Mouse (Mus musculus): ENCODE measurements around the gene 2810021J22Rik. TPM values are rescaled to one million over a fixed set of nuclear protein-coding genes. Genes with fewer than 3 reads are reported as not detected.

Gene 2810021J22Rik
- polyA plus RNA-seq, 1 experiment = 1.0 TPM

DNA sequence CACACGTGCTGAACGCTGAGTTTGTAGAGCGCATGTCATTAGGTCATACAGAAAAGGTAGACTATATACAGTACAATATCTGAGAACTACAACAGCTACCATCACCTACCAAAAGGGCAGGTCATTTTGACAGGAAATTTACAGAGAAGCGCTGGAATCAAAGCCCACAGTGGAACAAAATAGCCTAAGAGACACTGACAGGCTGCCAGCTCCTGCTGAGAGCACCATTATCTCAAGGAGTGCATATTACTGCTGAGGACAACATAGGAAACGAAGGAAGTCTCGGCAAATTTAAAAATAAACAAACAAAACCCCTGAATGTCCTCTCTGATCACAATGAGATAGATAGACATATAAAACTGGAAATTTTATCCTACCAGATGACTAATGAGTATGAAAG lies 30.5 kb downstream of the 2810021J22Rik start:
- WGBS = 84% methylated on average over 6 of the region's 6 CpGs
- Histone ChIP-seq H3K4me3 (ENCODE audit: low read depth, low read length) (no peak overlapping the region), H3K36me3 (ENCODE audit: control insufficient read depth, insufficient read depth, low read length) (peaks cover 26% of the 10 kb centered on the region), H3K27ac (ENCODE audit: insufficient read depth, low read depth, low read length) (no peak overlapping the region), H3K4me1 (ENCODE audit: control insufficient read depth, insufficient read depth, insufficient read length, low read length) (no peaks in the 10 kb centered on the region; the same call in 1 of the 2 replicates), H3K27me3 (ENCODE audit: control insufficient read depth, insufficient read depth, low read length) (no peaks in the 10 kb centered on the region)
- TF ChIP-seq CTCF (IDR thresholded peaks at IDR 0.05; ENCODE audit: extremely low read depth, insufficient read length, insufficient replicate concordance, low read depth, low read length) (no peak), POLR2A (IDR thresholded peaks at IDR 0.05; ENCODE audit: low read depth, low read length) (no peak)

DNA sequence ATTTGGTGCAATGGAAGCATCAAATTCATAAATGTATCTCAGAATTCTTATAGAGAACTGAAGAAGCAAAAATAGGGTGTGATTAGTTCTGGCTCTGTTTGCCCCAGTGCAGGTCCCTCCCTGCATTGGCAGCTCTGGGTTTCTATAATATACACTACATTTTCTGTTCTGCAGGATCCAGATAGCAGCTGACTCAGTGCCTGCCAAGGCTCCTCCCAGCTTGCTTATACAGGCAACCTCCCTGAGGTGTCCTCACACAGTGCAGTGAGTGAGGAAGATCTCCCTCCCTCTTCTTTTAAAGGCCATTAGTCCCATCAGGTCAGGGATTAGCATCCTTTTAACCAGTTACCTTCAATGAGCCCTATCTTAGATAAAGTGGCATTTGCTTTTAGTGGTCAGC lies 34.1 kb downstream of the 2810021J22Rik start:
- Histone ChIP-seq H3K36me3 (ENCODE audit: control insufficient read depth, insufficient read depth, low read length) (peaks cover 17% of the 10 kb centered on the region), H3K27me3 (ENCODE audit: control insufficient read depth, insufficient read depth, low read length) (no peaks in the 10 kb centered on the region), H3K4me3 (ENCODE audit: low read depth, low read length) (no peak overlapping the region), H3K27ac (ENCODE audit: insufficient read depth, low read depth, low read length) (no peak overlapping the region), H3K4me1 (ENCODE audit: control insufficient read depth, insufficient read depth, insufficient read length, low read length) (peaks cover 2% of the 10 kb centered on the region)
- no peak for TF ChIP-seq POLR2A (IDR thresholded peaks at IDR 0.05; ENCODE audit: low read depth, low read length)
- no peak for TF ChIP-seq CTCF (IDR thresholded peaks at IDR 0.05; ENCODE audit: extremely low read depth, insufficient read length, insufficient replicate concordance, low read depth, low read length)

DNA sequence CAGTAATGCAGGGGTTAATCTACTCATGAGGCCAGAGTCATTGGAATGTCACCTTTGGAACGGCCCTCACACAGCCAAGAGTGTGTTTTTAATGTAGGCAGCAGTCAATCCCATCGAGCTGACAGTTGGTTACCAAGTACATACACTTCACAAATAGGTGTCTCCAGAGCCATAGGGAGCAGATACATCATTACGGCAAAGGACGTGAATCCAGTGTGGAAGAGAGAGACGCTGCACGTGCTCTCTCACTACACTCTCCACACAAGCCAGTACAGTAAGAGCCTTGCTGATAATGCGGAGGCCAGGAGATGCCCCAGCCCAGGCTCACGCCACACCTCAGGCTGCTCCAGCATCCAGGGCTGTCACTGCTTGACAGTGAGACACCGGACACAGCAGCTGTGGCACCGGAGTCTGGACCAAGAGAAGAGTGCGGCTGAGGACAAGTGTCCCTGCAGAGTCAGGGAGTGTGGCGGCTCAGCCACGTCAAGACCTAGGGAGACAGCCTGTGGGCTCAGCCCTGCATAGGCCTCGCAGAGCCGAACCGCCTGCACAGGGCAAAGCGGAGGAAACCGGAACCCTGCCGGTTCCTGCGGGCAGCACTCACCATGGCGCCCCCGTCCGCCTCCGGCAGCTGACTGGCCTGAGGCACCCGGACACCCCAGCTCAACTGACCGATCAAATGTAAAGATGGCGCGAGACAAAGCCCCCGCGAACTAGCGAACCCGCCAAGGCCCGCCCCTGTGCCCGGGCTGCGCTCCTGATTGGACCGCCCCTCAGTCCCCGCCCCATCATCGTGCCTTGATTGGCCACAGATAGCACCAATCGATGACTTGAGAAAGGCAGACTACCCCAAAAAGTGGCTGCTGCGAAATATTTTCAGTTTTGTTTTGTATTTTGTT lies 36.7 kb downstream of the 2810021J22Rik start, which contains the start of gene Zfp39:
TSS of gene Zfp39 (minus strand) at position 715 of the 899 bp plus-strand sequence.
- under 1% methylated on average over 40 of the region's 40 CpGs for WGBS
- TF ChIP-seq CTCF (IDR thresholded peaks at IDR 0.05; ENCODE audit: extremely low read depth, insufficient read length, insufficient replicate concordance, low read depth, low read length) (no peak), POLR2A (IDR thresholded peaks at IDR 0.05; ENCODE audit: low read depth, low read length) (no peak; the same call in 1 of the 2 replicates)
- peaks cover 8% of the 10 kb centered on the region for H3K36me3 ChIP-seq (ENCODE audit: control insufficient read depth, insufficient read depth, low read length)

DNA sequence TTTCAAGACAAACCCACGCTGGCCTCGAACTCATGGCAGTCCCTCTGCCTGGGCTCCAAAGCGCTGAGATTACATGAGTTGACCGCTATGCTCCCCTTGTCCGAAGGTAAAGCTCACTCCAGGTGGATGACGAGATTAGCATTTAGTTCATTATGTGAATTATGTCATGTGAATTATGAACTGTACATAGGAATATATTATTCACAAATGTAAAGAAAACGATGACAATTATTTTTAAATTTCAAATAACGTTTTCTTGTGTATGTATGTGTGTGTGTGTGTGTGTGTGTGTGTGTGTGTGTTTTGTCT lies 37.3 kb downstream of the 2810021J22Rik start:
- WGBS = 0% methylated on average over 8 of the region's 8 CpGs
- TF ChIP-seq POLR2A (IDR thresholded peaks at IDR 0.05; ENCODE audit: low read depth, low read length) = no peak
- TF ChIP-seq CTCF (IDR thresholded peaks at IDR 0.05; ENCODE audit: extremely low read depth, insufficient read length, insufficient replicate concordance, low read depth, low read length) = no peak
- Histone ChIP-seq H3K4me3 (ENCODE audit: low read depth, low read length) (peak overlapping the region; percentile 83), H3K27ac (ENCODE audit: insufficient read depth, low read depth, low read length) (peak overlapping the region; percentile 36; the same call in 1 of the 2 replicates), H3K4me1 (ENCODE audit: control insufficient read depth, insufficient read depth, insufficient read length, low read length) (peaks cover 2% of the 10 kb centered on the region), H3K27me3 (ENCODE audit: control insufficient read depth, insufficient read depth, low read length) (no peaks in the 10 kb centered on the region), H3K36me3 (ENCODE audit: control insufficient read depth, insufficient read depth, low read length) (peaks cover 5% of the 10 kb centered on the region; the same call in 1 of the 2 replicates)

More for the DNA sequence above, 36.7 kb downstream of the 2810021J22Rik start, which contains the start of gene Zfp39:
- no peaks in the 10 kb centered on the region for H3K27me3 ChIP-seq (ENCODE audit: control insufficient read depth, insufficient read depth, low read length)
- H3K4me3 ChIP-seq (ENCODE audit: low read depth, low read length) = peak within 1 kb of the TSS; percentile 83
- H3K4me1 ChIP-seq (ENCODE audit: control insufficient read depth, insufficient read depth, insufficient read length, low read length) = peaks cover 2% of the 10 kb centered on the region
- peak within 1 kb of the TSS; percentile 39 for H3K27ac ChIP-seq (ENCODE audit: insufficient read depth, low read depth, low read length)

DNA sequence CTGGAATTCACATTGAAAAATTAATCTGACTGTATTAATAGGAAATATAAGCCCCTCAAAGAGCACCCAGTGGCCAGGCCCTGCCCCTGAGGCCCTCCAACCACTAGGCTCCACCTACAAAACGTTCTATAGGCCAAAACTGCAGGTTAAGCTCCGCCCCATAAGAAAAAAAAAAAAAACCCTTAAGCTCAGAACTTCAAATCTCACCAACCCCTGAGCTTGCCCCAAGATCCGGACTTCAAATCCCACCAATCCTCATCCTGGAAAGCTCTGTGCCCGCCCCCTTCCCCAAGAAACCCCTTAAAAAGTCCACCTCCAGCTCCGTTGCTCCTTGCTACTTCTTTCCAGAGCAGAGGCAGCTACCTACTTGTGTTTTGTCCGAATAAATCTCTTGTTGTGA lies 37.8 kb downstream of the 2810021J22Rik start:
- Histone ChIP-seq H3K27ac (ENCODE audit: insufficient read depth, low read depth, low read length) (no peak overlapping the region), H3K36me3 (ENCODE audit: control insufficient read depth, insufficient read depth, low read length) (peaks cover 5% of the 10 kb centered on the region; the same call in 1 of the 2 replicates), H3K4me3 (ENCODE audit: low read depth, low read length) (no peak overlapping the region), H3K27me3 (ENCODE audit: control insufficient read depth, insufficient read depth, low read length) (no peaks in the 10 kb centered on the region), H3K4me1 (ENCODE audit: control insufficient read depth, insufficient read depth, insufficient read length, low read length) (peaks cover 2% of the 10 kb centered on the region)
- 62% methylated on average over 6 of the region's 6 CpGs for WGBS
- TF ChIP-seq CTCF (IDR thresholded peaks at IDR 0.05; ENCODE audit: extremely low read depth, insufficient read length, insufficient replicate concordance, low read depth, low read length) = no peak
- no peak for TF ChIP-seq POLR2A (IDR thresholded peaks at IDR 0.05; ENCODE audit: low read depth, low read length)

DNA sequence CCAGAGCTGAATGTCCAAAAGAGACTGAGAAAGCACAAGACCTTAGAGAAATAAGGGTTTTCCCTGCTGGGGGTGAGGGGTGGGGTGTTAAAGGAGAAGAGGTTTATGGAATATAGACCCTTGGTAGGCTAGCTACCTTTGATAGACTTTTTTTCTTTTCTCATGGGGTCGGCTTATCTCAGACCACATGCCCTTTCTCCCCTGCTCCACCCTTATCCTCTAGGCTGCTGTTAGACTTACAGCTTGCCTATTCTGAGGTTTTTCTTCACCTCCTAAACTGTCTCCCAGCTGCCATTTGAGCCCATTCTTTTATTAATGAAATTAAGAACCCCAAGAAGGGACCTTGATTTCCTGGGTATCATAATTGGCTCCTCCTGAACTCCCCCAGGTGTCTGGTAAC lies 46.8 kb downstream of the 2810021J22Rik start:
- no peaks in the 10 kb centered on the region for H3K36me3 ChIP-seq (ENCODE audit: control insufficient read depth, insufficient read depth, low read length)

DNA sequence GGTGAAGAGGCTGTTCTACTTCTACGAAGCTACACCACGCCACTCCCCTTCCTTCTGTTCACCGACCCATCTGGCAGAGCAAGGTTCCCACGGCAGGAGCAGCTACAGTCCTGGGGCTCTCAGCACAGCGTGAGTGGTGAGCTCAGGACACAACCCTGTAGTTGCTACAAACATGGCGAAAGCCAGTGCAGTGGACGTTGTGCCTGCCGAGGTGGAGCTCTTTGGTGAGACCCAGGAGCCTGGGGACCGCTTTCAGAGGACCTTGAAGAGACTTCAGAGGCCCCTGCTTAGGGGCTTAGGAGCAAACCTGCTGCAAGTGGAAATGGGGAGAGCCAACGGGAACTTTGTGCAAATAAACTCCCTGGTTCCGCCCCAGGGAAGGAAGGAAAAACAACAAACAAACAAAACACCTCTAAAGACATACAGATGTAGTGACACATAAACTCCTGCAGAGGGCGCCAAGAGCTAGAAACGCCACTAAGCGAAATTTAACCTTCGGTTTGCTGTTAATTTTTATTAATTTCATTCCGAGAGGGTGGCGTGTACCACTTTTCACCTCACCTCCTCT lies 47.5 kb downstream of the 2810021J22Rik start:
- Histone ChIP-seq H3K27me3 (ENCODE audit: control insufficient read depth, insufficient read depth, low read length) (no peaks in the 10 kb centered on the region), H3K36me3 (ENCODE audit: control insufficient read depth, insufficient read depth, low read length) (no peaks in the 10 kb centered on the region), H3K27ac (ENCODE audit: insufficient read depth, low read depth, low read length) (no peak overlapping the region), H3K4me3 (ENCODE audit: low read depth, low read length) (peak overlapping the region; percentile 58), H3K4me1 (ENCODE audit: control insufficient read depth, insufficient read depth, insufficient read length, low read length) (peaks cover 5% of the 10 kb centered on the region; the same call in 1 of the 2 replicates)
- TF ChIP-seq POLR2A (IDR thresholded peaks at IDR 0.05; ENCODE audit: low read depth, low read length) (no peak), CTCF (IDR thresholded peaks at IDR 0.05; ENCODE audit: extremely low read depth, insufficient read length, insufficient replicate concordance, low read depth, low read length) (peak; percentile 60; the same call in 1 of the 2 replicates)
- WGBS = 4% methylated on average over 17 of the region's 17 CpGs

More for the DNA sequence above, 46.8 kb downstream of the 2810021J22Rik start:
- TF ChIP-seq CTCF (IDR thresholded peaks at IDR 0.05; ENCODE audit: extremely low read depth, insufficient read length, insufficient replicate concordance, low read depth, low read length) (no peak), POLR2A (IDR thresholded peaks at IDR 0.05; ENCODE audit: low read depth, low read length) (no peak)
- no peak overlapping the region for H3K27ac ChIP-seq (ENCODE audit: insufficient read depth, low read depth, low read length)
- WGBS = 26% methylated on average over 1 of the region's 1 CpGs
- no peak overlapping the region for H3K4me3 ChIP-seq (ENCODE audit: low read depth, low read length)
- peaks cover 5% of the 10 kb centered on the region; the same call in 1 of the 2 replicates for H3K4me1 ChIP-seq (ENCODE audit: control insufficient read depth, insufficient read depth, insufficient read length, low read length)
- H3K27me3 ChIP-seq (ENCODE audit: control insufficient read depth, insufficient read depth, low read length) = no peaks in the 10 kb centered on the region

All from small intestine, adult 2 months (tissue).